Mouse (Mus musculus): ENCODE measurements around the gene Map1lc3a. TPM values are rescaled to one million over a fixed set of nuclear protein-coding genes. Genes with fewer than 3 reads are reported as not detected.
A peak's percentile ranks its signal among the peaks of the same experiment; 100 is the strongest.

Gene Map1lc3a
- polyA plus RNA-seq, 1 experiment from 2014 or later, result 68.0 TPM

GRCm38 (mm10) chr2:155246231-155246630 is 29.9 kb upstream of the Map1lc3a start:
- no peak overlapping the region for H3K9ac ChIP-seq (replicated peaks)
- ATAC-seq (no peak), DNase-seq (no peak)
- H3K4me3 ChIP-seq (ENCODE audit: low read depth, low read length), result no peak overlapping the region
- 0 out of 2 replicates have a peak, but pooled peaks cover 2% of the 10 kb centered on the region for H3K4me1 ChIP-seq (ENCODE audit: insufficient read depth)
- no peaks in the 10 kb centered on the region for H3K9me3 ChIP-seq (ENCODE audit: low read length)
- TF ChIP-seq EP300 (IDR thresholded peaks at IDR 0.05; ENCODE audit: low read depth) (no peak), CTCF (IDR thresholded peaks at IDR 0.05; ENCODE audit: low read depth) (no peak)
- H3K27me3 ChIP-seq (ENCODE audit: insufficient read depth, low read length), result no peaks in the 10 kb centered on the region
- H3K4me2 ChIP-seq (ENCODE audit: low read depth, low read length), result no peak overlapping the region
- no peak overlapping the region for H3K27ac ChIP-seq (ENCODE audit: low read depth)
- 77% methylated on average over 4 of the region's 4 CpGs for WGBS (ENCODE audit: insufficient replicate concordance)
- H3K36me3 ChIP-seq (replicated peaks; ENCODE audit: insufficient read depth, low read length), result peaks cover 59% of the 10 kb centered on the region

GRCm38 (mm10) chr2:155248206-155248605 is 27.9 kb upstream of the Map1lc3a start:
- Histone ChIP-seq H3K9ac (replicated peaks) (no peak overlapping the region), H3K4me1 (ENCODE audit: insufficient read depth) (no peaks in the 10 kb centered on the region), H3K9me3 (ENCODE audit: low read length) (no peaks in the 10 kb centered on the region), H3K27me3 (ENCODE audit: insufficient read depth, low read length) (no peaks in the 10 kb centered on the region), H3K27ac (ENCODE audit: low read depth) (no peak overlapping the region), H3K36me3 (replicated peaks; ENCODE audit: insufficient read depth, low read length) (peaks cover 59% of the 10 kb centered on the region), H3K4me2 (ENCODE audit: low read depth, low read length) (no peak overlapping the region), H3K4me3 (ENCODE audit: low read depth, low read length) (no peak overlapping the region)
- TF ChIP-seq EP300 (IDR thresholded peaks at IDR 0.05; ENCODE audit: low read depth) (no peak), CTCF (IDR thresholded peaks at IDR 0.05; ENCODE audit: low read depth) (no peak)
- WGBS (ENCODE audit: insufficient replicate concordance), result 90% methylated on average over 1 of the region's 1 CpGs
- ATAC-seq, result no peak
- no peak for DNase-seq

GRCm38 (mm10) chr2:155248718-155249117 is 27.4 kb upstream of the Map1lc3a start:
- no peak overlapping the region for H3K4me2 ChIP-seq (ENCODE audit: low read depth, low read length)
- DNase-seq, result no peak
- no peak overlapping the region for H3K27ac ChIP-seq (ENCODE audit: low read depth)
- ATAC-seq, result no peak
- H3K36me3 ChIP-seq (replicated peaks; ENCODE audit: insufficient read depth, low read length), result peaks cover 58% of the 10 kb centered on the region
- no peaks in the 10 kb centered on the region for H3K4me1 ChIP-seq (ENCODE audit: insufficient read depth)
- H3K27me3 ChIP-seq (ENCODE audit: insufficient read depth, low read length), result no peaks in the 10 kb centered on the region
- TF ChIP-seq CTCF (IDR thresholded peaks at IDR 0.05; ENCODE audit: low read depth) (peak; percentile 39), EP300 (IDR thresholded peaks at IDR 0.05; ENCODE audit: low read depth) (no peak)
- no peak overlapping the region for H3K4me3 ChIP-seq (ENCODE audit: low read depth, low read length)
- 79% methylated on average over 2 of the region's 2 CpGs for WGBS (ENCODE audit: insufficient replicate concordance)
- no peak overlapping the region for H3K9ac ChIP-seq (replicated peaks)
- no peaks in the 10 kb centered on the region for H3K9me3 ChIP-seq (ENCODE audit: low read length)

GRCm38 (mm10) chr2:155249588-155249987 is 26.5 kb upstream of the Map1lc3a start:
- H3K9ac ChIP-seq (replicated peaks), result no peak overlapping the region
- no peaks in the 10 kb centered on the region for H3K9me3 ChIP-seq (ENCODE audit: low read length)
- DNase-seq, result no peak
- no peak overlapping the region for H3K4me3 ChIP-seq (ENCODE audit: low read depth, low read length)
- WGBS (ENCODE audit: insufficient replicate concordance), result 66% methylated on average over 5 of the region's 5 CpGs
- TF ChIP-seq CTCF (IDR thresholded peaks at IDR 0.05; ENCODE audit: low read depth), result no peak
- TF ChIP-seq EP300 (IDR thresholded peaks at IDR 0.05; ENCODE audit: low read depth), result no peak
- H3K27ac ChIP-seq (ENCODE audit: low read depth), result no peak overlapping the region
- H3K36me3 ChIP-seq (replicated peaks; ENCODE audit: insufficient read depth, low read length), result peaks cover 54% of the 10 kb centered on the region
- H3K4me1 ChIP-seq (ENCODE audit: insufficient read depth), result no peaks in the 10 kb centered on the region
- ATAC-seq, result no peak
- no peaks in the 10 kb centered on the region for H3K27me3 ChIP-seq (ENCODE audit: insufficient read depth, low read length)
- H3K4me2 ChIP-seq (ENCODE audit: low read depth, low read length), result no peak overlapping the region

- Histone ChIP-seq H3K9me3 (ENCODE audit: low read length) (no peaks in the 10 kb centered on the region), H3K4me1 (ENCODE audit: insufficient read depth) (no peaks in the 10 kb centered on the region; the same call in 1 of the 2 replicates), H3K9ac (replicated peaks) (no peak overlapping the region), H3K27ac (ENCODE audit: low read depth) (no peak overlapping the region), H3K4me3 (ENCODE audit: low read depth, low read length) (no peak overlapping the region), H3K36me3 (replicated peaks; ENCODE audit: insufficient read depth, low read length) (no peaks in the 10 kb centered on the region), H3K27me3 (ENCODE audit: insufficient read depth, low read length) (no peaks in the 10 kb centered on the region), H3K4me2 (ENCODE audit: low read depth, low read length) (no peak overlapping the region)
- 74% methylated on average over 6 of the region's 6 CpGs for WGBS (ENCODE audit: insufficient replicate concordance)
- no peak for ATAC-seq
- TF ChIP-seq EP300 (IDR thresholded peaks at IDR 0.05; ENCODE audit: low read depth) (no peak), CTCF (IDR thresholded peaks at IDR 0.05; ENCODE audit: low read depth) (no peak)
- DNase-seq, result no peak
These were observed 10.6 kb upstream of the Map1lc3a start for GRCm38 (mm10) chr2:155265526-155265925.

- Histone ChIP-seq H3K4me3 (ENCODE audit: low read depth, low read length) (no peak overlapping the region), H3K9me3 (ENCODE audit: low read length) (no peaks in the 10 kb centered on the region), H3K4me1 (ENCODE audit: insufficient read depth) (no peaks in the 10 kb centered on the region; the same call in 1 of the 2 replicates), H3K9ac (replicated peaks) (no peak overlapping the region), H3K36me3 (replicated peaks; ENCODE audit: insufficient read depth, low read length) (no peaks in the 10 kb centered on the region), H3K27me3 (ENCODE audit: insufficient read depth, low read length) (no peaks in the 10 kb centered on the region), H3K4me2 (ENCODE audit: low read depth, low read length) (no peak overlapping the region), H3K27ac (ENCODE audit: low read depth) (peak overlapping the region; percentile 23; the same call in 1 of the 2 replicates)
- WGBS (ENCODE audit: insufficient replicate concordance), result 64% methylated on average over 5 of the region's 5 CpGs
- ATAC-seq, result peak; percentile 64; the same call in 1 of the 2 replicates
- TF ChIP-seq CTCF (IDR thresholded peaks at IDR 0.05; ENCODE audit: low read depth) (no peak), EP300 (IDR thresholded peaks at IDR 0.05; ENCODE audit: low read depth) (no peak)
- no peak for DNase-seq
These were observed 9.2 kb upstream of the Map1lc3a start for GRCm38 (mm10) chr2:155266896-155267295.

- Histone ChIP-seq H3K4me2 (ENCODE audit: low read depth, low read length) (no peak overlapping the region), H3K9ac (replicated peaks) (no peak overlapping the region), H3K4me3 (ENCODE audit: low read depth, low read length) (no peak overlapping the region), H3K27ac (ENCODE audit: low read depth) (no peak overlapping the region), H3K4me1 (ENCODE audit: insufficient read depth) (peaks cover 2% of the 10 kb centered on the region), H3K9me3 (ENCODE audit: low read length) (no peaks in the 10 kb centered on the region), H3K27me3 (ENCODE audit: insufficient read depth, low read length) (no peaks in the 10 kb centered on the region), H3K36me3 (replicated peaks; ENCODE audit: insufficient read depth, low read length) (no peaks in the 10 kb centered on the region)
- WGBS (ENCODE audit: insufficient replicate concordance), result 87% methylated on average over 6 of the region's 6 CpGs
- TF ChIP-seq EP300 (IDR thresholded peaks at IDR 0.05; ENCODE audit: low read depth) (no peak), CTCF (IDR thresholded peaks at IDR 0.05; ENCODE audit: low read depth) (peak; percentile 58)
- DNase-seq (no peak), ATAC-seq (no peak)
These were observed 4.1 kb upstream of the Map1lc3a start for GRCm38 (mm10) chr2:155271957-155272356.

Data from liver, postnatal 0 days (tissue).